Mouse (Mus musculus) embryo, embryonic 11 days (tissue): ENCODE data around the gene Odf3.

Experiments used
- DNase-seq: peaks from one replicate; pipeline ENCODE4 v3.0.0-alpha.2; 2015

The Odf3 gene

DNA sequence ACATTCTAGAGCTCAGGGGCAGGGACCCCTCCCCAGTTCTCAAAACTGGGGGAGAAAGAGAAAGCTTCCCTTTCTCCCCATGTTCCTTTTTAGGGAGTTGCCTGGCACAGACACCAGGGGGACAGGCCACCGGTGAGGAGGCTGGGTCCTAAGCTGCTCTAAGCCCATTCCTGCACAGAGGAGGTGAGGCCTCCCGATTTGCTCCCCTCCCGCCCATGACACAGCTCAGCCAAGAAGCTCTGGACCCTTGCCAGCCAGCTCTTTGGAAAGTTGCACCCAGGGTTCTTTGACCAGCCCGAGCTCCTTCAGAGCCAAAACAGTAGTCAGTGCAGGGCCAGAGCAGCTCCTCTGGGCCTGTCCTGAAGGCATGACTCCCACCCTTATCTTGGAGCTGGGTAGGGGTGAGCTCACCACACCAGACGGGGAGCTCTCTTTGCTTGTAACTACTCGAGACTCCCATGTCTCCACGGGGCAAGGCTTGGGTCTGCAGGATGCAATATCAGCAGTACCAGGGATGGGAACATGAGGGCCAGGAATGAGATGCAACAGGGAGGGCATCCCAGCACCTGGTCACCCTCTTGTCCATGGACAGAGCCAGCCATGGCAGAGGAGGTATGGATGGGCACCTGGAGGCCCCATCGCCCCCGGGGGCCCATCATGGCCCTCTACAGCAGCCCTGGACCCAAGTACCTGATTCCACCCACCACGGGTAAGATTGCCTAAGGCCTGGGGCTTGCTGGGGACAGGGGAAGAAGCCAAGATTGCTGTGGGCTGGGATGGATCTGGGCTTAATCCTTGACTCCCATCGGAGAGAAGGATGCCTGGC lies at the start of gene Odf3:
Gene Odf3 (plus strand): TSS at position 51 of the 826 bp plus-strand sequence.
- DNase-seq, result no peak

DNA sequence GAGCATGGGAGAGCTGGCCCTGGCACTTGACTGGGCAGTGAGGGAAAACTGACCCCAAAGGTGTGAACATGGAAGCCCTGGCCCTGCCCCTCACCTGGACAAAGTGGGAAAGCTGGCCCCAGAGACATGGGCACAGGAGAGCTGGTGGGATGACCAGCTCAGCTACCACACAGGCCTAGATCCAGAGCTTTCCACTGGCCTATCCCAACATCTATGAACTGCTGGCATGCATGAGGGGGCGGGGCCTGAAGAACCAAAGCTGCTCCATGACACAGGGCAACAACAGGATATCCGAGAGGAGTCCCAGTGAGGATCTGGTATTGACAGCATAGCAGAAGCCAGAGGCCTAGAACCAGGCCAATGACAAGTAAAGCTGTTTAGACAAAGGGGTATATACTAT lies 49.4 kb upstream of the Odf3 start:
- no peak for DNase-seq

DNA sequence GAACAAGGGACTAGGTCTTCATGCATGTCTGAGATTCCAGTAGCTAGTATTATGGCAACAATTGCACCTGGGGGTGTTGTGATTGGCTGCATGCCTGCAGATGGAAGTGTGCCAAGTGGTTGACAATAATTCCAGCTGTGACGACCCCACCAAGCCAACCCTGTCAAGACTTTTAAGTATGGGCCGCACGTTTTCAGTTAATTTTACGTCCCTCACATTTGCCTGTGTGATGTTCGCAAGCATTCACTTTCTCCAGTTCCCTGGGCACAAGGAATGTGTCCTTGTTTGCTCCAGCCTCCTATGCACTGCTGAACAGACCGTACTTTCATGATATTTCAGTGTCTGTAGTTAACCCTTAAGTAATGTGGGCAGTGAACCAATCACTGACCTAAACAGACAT lies 45.0 kb upstream of the Odf3 start:
- DNase-seq, result no peak

DNA sequence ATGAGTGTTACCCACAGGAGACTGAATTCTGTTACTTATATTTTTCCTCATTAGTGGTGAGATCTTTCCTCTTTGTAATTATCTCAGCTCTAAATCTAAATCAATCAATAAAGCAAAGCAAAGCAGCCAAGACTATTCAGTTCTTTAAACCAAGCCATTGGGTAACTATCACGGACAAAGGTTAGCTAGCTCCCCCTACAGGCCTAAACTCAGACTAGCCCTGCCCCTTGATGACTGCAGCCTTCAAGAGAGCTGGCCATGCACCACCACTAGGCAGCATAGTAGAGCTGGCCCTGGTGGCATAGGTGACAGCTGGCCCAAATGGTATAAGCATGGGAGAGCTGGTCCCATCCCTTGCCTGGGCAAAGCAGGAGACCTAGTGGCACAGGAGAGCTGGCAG lies 41.9 kb upstream of the Odf3 start:
- peak; percentile 28 for DNase-seq

DNA sequence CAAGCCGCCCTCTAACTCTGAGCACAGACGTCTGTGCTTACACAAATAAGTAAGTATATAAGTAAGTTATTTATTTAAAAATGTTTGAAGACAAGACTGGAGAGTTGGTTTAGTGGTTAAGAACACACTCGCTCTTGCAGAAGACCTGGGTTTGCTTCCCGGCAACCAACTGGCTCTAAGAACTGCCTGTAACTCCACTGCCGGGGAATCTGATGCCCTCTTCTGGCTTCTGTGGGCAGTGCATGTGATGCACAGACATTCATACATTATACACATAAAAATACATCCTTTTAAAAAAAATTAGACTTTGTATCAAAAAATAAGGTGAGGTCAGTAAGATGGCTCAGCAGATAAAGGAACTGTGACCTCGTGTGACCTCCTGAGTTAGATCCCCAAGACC lies 37.1 kb upstream of the Odf3 start:
- no peak for DNase-seq

DNA sequence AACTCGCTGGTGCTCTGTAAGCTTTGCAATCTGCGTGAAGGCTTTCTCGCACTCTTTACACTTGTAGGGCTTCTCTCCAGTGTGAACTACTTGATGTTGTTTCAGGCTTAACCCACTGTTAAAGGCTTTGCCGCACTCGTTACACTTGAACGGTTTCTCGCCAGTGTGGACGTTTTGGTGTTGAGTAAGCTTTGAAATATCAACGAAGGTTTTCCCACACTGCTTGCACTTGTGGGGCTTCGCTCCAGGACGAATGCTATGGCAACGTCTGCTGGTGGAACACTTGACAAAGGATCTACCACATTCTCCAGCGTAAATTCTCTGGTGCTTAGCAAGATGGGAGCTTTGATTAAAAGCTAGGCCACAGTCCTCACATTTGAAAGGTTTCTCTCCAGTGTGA lies 35.9 kb upstream of the Odf3 start:
- no peak for DNase-seq

DNA sequence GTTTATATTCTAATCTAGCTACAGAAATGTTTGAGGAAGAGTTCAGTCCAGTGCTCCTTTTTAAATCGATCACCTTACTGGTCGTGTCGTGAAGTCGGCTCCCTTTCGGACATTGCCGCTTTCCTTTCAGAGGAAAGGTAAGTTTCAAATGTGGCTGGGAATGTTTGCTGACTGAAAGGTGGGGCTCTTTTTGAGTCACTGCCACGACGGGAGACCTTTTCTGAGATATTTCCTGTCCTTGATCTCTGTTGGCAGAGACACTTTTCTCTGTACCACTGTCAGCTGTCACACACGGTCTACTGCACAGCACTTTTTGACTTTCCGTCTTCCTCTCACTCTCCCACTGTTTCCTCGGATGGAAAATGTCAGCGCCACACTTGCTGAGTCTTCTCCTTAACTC lies 34.8 kb upstream of the Odf3 start:
- DNase-seq, result no peak

DNA sequence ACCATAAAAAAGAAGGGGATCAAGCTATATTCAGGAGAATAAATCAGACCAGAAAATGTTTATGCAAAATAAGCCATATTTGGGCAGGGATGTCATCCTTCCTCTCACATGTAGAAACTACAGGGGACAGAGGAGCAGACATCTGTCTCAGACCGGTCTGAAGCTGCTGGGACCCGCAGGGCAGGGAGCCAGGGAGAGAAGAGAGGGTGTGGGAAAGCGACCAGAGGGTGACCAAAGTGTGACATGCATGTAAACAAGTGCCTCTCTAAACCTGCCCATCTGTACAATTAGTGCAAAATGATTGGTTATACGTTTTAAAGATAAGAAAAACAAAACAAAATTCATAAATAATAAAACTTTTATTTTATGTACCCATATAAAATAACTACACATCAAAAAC lies 27.4 kb upstream of the Odf3 start:
- no peak for DNase-seq

DNA sequence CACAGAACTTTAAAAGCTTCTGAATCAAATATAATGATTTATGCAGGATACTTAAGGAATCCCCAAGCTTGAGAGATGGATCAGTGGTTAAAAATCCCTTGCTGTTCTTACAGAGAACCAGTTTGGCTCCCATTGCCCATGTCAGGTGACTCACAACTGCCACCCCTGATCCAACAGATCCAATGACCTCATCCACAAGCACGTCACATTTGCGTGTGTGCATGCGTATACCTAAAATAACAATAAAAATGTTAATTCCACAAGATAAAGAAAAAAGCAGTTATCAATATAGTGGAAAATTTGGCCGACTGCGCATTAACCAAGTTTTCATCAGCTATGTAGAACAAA lies 26.3 kb upstream of the Odf3 start:
- no peak for DNase-seq

DNA sequence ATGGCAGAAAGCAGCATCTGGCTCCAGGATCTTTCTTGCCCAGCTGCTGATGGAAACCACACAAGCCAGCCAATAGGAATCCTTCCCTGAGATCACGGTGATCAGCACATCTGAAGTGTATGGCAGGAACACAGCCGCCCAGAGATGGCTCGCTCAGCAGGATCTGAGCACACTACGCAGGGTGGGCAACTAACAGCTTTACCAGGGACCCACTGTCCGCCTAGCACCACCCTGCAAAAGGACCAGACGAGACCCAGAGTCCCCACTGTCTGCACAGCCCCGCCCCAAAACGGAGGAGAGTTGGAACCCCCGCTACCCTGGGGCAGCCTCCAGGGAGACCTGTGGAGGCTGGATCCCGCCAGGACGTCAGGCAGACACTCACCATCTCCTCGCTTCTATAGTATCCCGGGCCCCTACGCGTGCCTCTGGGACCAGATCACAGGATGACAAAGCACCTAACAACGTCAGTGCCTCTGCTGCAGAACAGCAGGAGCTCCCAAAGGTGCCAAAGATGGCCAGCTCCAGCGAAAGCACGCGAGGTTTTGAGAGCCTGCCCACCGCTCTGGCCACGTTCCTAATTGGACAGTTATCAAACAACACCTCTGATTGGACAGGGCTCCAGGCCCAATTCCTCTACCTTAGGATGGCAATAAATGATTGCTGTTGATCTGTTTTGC lies 25.8 kb upstream of the Odf3 start, which contains the start of gene Zfp941:
Gene Zfp941 (minus strand): TSS at position 526 of the 677 bp plus-strand sequence.
- peak; percentile 77 for DNase-seq

DNA sequence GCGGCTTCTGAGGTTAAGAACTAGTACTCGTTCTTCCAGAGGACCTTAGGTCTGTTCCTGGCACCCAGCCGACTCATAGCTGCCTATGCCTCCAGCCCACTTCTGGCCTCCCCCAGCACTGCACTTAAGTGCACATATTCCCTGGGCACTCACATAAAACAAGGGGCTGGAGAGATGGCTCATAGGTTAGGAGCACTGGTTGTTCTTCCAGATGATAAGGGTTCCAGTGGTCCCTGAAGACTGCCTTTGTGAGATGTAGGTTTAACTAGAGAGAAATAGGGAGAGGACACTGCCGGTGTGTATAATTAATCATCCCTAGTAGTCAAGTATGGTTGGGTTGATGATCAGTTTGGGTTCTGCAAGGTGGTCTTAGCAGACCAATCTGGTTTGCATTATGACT lies 24.9 kb upstream of the Odf3 start:
- DNase-seq, result no peak

DNA sequence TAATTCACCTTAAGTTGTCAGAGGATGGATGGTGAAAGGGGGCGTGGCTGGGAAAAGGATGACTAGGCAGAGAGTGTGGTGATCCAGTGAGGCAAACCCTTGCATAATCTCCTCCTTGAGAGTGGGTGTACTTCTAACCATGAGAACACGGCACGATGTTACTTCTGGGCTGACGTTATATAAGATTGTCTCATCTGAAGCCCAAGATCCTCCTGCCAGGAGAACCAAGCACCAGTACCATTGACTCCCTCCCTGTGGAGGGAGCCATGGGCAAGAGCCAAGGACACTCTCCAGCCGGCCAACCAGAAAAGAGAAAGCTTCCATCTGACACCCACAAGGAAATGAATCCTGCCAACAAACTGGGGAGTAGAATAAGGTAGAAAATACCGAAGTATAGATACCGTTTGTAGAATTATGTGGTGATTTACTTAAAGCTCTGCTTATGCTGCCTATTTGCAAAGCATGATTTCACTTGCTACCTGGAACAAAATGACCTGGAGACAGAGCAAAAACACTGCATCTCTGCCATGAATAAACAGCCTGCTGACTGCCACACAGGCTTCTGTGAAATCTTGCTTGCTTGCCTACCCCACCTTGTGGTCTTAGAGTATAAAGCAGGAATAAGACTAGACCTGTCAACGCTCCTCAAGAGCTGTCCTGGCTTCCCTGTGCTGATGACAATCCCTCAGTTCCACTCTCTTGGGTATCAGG lies 19.3 kb upstream of the Odf3 start:
- peak; percentile 60 for DNase-seq

DNA sequence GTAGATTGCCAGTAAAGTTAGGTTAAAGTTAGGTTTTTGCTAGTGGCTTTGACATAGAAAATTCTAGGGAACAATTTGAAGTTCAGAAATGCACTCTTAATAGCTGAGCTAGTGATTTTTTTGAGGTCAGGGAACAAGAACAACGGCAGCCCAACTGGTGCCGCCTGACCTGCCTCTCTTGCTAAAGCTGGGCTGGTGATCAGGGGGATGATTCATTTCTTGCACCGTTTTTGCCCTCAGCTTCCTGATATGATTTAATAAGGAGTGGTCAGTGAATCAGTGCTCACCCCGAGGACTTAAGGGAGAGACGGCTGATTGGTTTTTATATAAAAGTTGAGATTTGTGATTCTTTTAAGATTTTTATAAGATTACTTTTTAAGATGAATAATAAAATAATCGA lies 16.2 kb upstream of the Odf3 start:
- DNase-seq, result no peak

DNA sequence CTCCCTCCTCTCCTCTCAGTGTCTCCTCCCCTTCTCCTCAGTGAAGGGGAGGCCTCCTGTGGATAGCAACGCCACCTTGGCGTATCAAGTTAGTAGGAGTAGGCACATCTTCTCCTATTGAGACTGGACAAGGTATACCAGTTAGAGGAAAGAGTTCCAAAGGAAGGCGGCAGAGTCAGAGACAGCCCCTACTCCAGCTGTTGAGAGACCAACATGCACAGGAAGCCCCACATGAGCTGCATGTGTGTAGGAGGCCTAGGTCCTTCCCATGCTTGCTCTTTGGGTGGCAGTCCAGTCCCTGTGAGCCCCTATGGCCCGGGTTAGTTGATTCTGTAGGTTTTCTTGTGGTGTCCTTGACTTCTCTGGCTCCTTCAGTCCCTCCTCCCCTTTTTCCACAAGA lies 14.3 kb upstream of the Odf3 start:
- no peak for DNase-seq

DNA sequence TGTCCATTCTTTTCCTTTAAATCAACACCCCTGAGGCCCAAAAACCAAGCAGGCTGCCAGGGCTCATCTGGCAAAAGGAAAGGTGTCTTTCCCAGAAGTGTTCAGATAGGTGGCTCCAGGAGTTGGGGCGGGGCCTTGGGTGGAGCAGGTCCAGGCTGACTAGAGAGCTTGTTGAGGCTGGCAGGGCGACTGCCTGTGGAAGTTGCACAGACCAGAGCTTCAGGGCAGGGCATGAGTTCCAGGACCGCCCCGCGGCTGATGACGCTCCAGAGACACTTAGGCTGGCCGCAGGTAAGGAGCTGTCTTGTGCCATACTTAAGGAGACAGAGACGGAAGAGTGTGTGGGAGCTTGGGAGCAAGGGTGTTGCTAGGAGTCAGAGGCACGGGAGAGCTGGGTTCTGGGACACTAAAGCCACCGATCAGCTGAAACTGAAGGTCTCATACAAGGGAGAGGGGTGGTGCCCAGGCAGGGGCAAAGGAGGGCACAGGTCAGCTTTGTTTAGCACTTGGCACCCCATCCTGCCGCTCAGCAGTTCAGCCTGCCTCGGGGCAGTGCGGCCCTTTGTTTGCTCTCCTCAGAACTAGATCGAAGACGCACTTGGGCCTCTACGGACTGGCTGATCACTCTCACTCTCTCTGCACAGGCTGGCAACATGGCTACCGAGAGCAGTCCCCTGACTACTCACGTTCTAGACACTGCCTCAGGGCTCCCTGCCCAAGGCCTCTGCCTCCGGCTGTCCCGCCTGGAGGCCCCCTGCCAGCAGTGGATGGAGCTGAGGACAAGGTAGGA lies 12.4 kb upstream of the Odf3 start, which contains the start of gene Urah:
Gene Urah (plus strand): TSS at position 51 of the 790 bp plus-strand sequence.
- DNase-seq, result no peak

DNA sequence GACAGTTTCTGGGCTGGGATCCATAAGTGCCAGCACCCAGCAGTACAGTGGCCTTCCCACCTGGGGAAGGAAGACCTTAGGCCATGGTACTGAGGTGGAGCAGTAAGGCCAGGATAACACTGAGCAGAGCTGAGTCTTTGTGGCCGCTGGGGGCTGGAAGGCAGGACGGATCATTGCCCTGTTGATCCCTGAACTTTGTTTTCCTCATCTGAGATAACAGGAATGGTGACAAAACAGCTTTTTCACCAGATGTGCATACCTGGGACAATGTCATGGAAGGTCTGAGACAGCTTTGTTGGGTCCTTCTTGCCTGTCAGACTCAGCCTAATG lies 11.9 kb upstream of the Odf3 start:
- no peak for DNase-seq

DNA sequence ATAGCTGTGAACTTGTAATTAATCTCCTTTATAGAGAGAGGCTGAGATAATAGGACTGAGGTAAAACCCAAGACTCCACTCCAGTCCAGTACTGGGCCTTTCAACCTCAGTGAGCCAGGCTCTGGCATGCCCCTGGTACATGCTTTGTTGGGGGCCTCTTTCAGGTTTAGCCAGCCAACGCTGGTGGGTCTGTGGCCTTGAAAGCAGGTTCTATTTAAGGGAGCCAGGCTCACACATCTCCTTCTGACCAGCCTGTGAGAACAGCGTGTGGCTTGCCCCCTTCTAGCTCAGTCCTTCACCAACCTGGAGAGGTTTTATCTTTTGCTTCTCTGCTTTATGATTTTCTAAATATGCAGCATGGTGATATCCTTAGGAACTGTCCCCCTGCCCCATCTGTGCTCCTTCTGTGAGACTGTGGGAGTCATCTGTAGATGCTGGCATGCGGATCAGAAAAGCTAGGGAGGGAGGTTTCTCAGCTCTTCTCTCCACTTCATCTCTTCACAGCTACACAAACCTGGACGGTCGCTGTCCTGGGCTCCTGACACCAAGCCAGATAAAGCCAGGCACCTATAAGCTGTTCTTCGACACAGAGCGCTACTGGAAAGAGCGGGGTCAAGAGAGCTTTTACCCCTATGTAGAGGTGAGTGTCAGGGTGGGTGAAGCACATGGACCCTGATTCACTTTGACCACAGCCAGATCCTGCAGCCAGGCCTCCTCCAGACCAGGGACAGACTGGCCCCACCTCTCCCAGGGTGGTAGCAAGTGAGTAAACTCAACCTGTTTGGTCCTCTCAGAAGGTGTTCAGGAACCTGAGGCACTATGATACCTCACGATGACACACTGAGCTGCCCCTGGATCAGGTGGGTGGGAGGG lies 11.1 kb upstream of the Odf3 start:
- no peak for DNase-seq

DNA sequence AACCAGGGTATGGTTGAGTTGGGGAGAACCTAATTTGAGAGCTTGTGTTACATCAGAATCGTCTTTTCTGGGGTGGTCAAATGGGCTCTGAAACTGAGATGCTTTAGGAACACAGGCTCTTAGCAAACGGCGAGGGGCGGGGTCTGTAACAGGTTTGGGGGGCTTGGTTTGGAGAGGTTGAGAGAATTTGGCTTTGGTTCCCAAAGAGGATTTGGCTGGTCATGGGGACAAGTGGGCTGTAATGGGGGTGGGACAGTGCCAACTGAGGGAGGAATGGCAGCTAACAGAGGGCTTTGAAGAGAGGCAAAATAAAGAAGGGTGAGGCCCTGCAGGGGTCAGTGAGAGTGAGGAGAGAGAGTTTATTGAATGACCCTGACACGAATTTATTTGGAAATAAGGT lies 8.0 kb upstream of the Odf3 start:
- DNase-seq, result no peak

DNA sequence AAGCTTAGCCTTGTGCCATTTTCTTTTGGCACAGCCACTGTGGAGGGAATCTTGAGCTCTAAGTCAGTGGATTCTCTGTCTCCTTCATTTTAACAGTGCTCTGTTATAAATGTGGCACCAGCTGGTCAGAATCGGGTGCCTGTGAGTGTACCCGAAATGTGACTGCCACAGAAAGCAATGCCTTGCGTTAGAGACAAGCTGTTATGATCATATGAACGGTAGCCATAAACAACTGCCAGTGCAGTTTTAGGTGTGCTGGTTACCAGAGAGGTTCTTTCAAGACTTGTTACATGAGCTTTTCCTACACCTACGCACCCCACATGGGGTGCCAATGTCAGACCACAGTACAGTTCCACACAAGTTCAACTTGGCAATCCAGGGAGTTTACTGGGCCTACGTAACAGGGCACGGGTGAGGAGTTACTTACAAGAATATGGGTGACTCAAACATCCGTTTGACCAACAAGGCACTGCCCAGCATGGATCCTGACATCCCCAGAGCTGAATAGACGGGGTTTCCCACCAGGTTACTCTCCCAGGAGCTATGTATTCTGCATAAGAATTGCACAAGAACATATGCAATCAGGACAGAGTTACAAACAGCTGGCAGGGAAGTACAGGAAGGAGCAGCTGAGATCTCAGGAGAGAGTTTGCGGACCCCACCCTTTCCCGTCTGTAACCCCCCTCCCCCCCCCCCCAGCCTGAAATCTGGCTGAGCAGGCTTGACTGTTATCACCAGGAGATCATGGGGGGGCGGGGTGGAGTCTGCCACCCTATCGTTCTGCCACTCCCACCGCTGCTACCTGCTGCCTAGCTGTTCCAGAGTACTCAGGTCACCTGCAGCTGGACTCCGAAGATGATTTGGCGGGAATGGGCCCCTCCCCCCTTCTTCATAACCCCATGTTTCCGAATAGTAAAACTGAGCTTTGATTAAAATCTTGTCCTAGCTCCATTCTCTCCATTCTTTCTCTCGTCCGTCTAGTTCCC lies 6.6 kb upstream of the Odf3 start:
- no peak for DNase-seq

DNA sequence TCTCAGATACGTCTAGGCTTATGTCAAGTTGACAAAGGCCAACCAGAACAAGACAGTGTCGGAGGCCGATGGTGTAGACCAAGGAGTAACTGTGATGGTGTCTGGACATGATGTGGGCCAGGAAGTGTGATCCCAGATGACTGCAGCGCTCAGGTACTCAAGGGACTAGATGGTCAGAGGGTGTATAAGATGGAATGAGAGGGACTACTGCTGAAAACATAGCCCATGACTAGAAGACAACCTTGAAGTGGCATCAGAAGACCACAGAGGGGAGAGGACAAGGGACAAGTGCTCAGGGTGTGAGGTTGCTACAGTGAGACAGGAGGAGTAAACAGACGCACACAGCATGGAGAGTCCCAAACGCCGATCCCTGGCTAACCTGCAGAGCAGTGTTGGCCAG lies 3.8 kb upstream of the Odf3 start:
- no peak for DNase-seq
